Mouse (Mus musculus) forebrain, embryonic 16.5 days (tissue): ENCODE data around the gene Itga3. TPM values are rescaled to one million over a fixed set of nuclear protein-coding genes. Genes with fewer than 3 reads are reported as not detected.
A peak's percentile ranks its signal among the peaks of the same experiment; 100 is the strongest.

Source experiments
- ATAC-seq: fragments of 200-750 bp; cut with Nextera tagmentation; 2 replicates; pipeline ENCODE4 v1.8.0; 2017; ENCODE audit warnings: mild to moderate bottlenecking, moderate library complexity
- H3K27ac ChIP-seq: fragments of 300-500 bp; sonication (generic); 2 replicates; pipeline ENCODE4 v1.5.1; 2014; ENCODE audit warnings: low read length, control low read depth
- H3K27me3 ChIP-seq: fragments of 300-500 bp; sonication (generic); replicated peaks from 2 replicates; pipeline ENCODE4 v1.6.1; 2014; ENCODE audit warnings: low read length; ENCODE audit not compliant: control insufficient read depth, insufficient read depth
- H3K36me3 ChIP-seq: fragments of 300-500 bp; sonication (generic); 2 replicates; pipeline ENCODE4 v1.6.1; 2014; ENCODE audit not compliant: control insufficient read depth, insufficient read depth
- H3K4me1 ChIP-seq: fragments of 300-500 bp; sonication (generic); replicated peaks from 2 replicates; pipeline ENCODE4 v1.6.1; 2014; ENCODE audit warnings: low read length; ENCODE audit not compliant: control insufficient read depth, insufficient read depth
- H3K4me2 ChIP-seq: fragments of 300-500 bp; sonication (generic); 2 replicates; pipeline ENCODE4 v1.6.1; 2014; ENCODE audit warnings: mild to moderate bottlenecking, low read length, control low read depth
- H3K4me3 ChIP-seq: fragments of 300-500 bp; sonication (generic); replicated peaks from 2 replicates; pipeline ENCODE4 v1.5.1; 2014; ENCODE audit warnings: mild to moderate bottlenecking, low read length, control low read depth
- H3K9ac ChIP-seq: fragments of 300-500 bp; sonication (generic); replicated peaks from 2 replicates; pipeline ENCODE4 v1.6.1; 2014; ENCODE audit warnings: low read depth, low read length, control low read depth
- H3K9me3 ChIP-seq: fragments of 300-500 bp; sonication (generic); 2 replicates; pipeline ENCODE4 v1.6.1; 2016; ENCODE audit warnings: low read length; ENCODE audit not compliant: control insufficient read depth
- WGBS: fragments of 180-500 bp; shearing (Covaris S2); extraction: QIAGEN DNeasy Blood & Tissue Kit; methylation state at CpG from one replicate; pipeline ENCODE4 v1.1.7; 2014; 5-methylcytosine and 5-hydroxymethylcytosine counted together
- polyA plus RNA-seq: library from polyadenylated mRNA; unstranded; fragments of >200 nt; fragmentation: Nextera tagmentation; extraction: Ambion mirVana; gene quantifications from 2 replicates; pipeline ENCODE4 v1.2.1, GENCODE M21; 2015

Itga3 gene
- polyA plus RNA-seq, 1 experiment from 2014 or later = 8.5 TPM

DNA sequence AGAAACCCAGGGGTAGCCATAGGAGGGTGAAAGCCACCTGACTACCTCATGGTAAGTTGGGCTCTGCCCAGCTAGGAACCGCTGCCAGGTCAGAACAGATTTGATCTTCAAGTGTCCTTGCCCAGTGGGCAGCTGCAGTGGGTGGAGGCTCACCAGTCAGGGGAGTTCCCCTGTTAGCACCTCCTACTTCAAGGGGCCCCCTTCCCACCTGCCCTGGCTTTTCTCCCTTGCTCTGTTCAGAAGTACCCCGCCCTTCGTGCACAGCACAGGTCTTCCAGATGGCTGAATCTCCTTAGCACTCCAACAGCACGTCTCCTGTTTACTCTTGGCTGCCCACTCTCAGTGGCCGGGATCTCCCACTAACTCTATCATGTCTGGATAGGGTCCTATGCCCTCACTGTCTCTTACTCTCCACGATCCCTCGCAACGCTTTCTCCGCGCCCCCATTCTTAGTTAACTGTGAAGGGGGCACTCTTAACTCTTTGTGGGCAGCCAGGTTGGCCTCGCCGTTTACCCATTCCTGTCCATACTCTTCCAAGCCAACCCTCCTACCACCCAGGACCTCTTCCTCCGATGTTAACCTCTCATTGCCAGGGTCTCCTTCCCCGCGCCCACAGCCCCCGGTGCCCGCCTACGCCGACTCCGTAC, 36.0 kb downstream of the Itga3 start:
- Histone ChIP-seq H3K27ac (peak overlapping the region; percentile 71), H3K4me2 (peak overlapping the region; percentile 92), H3K9ac (peak overlapping the region; percentile 65), H3K36me3 (no peaks in the 10 kb centered on the region), H3K4me3 (peak overlapping the region; percentile 89), H3K4me1 (peaks cover 22% of the 10 kb centered on the region), H3K9me3 (no peaks in the 10 kb centered on the region), H3K27me3 (no peaks in the 10 kb centered on the region)
- peak; percentile 5; the same call in 1 of the 2 replicates for ATAC-seq
- WGBS = under 1% methylated on average over 20 of the region's 20 CpGs

- Histone ChIP-seq H3K27me3 (no peaks in the 10 kb centered on the region), H3K27ac (no peak overlapping the region), H3K9ac (no peak overlapping the region), H3K4me3 (no peak overlapping the region), H3K9me3 (no peaks in the 10 kb centered on the region), H3K4me1 (peaks cover 22% of the 10 kb centered on the region), H3K4me2 (no peak overlapping the region), H3K36me3 (no peaks in the 10 kb centered on the region)
- ATAC-seq = no peak
- WGBS = 94% methylated on average over 4 of the region's 4 CpGs
These were observed 36.8 kb downstream of the Itga3 start for GRCm38 (mm10) chr11:95039766-95040165.

- Histone ChIP-seq H3K4me2 (no peak overlapping the region), H3K9ac (no peak overlapping the region), H3K27me3 (no peaks in the 10 kb centered on the region), H3K4me3 (no peak overlapping the region), H3K36me3 (no peaks in the 10 kb centered on the region), H3K9me3 (no peaks in the 10 kb centered on the region), H3K4me1 (peaks cover 22% of the 10 kb centered on the region), H3K27ac (no peak overlapping the region)
- no peak for ATAC-seq
- WGBS = 83% methylated on average over 13 of the region's 13 CpGs
These were observed 37.6 kb downstream of the Itga3 start for GRCm38 (mm10) chr11:95038818-95039655.

GRCm38 (mm10) chr11:95038156-95038817, 38.3 kb downstream of the Itga3 start:
- H3K27me3 ChIP-seq = no peaks in the 10 kb centered on the region
- H3K9ac ChIP-seq = no peak overlapping the region
- H3K36me3 ChIP-seq = no peaks in the 10 kb centered on the region
- H3K4me1 ChIP-seq = peaks cover 22% of the 10 kb centered on the region
- ATAC-seq = no peak
- no peak overlapping the region for H3K4me2 ChIP-seq
- H3K9me3 ChIP-seq = no peaks in the 10 kb centered on the region
- 58% methylated on average over 14 of the region's 14 CpGs for WGBS
- no peak overlapping the region for H3K27ac ChIP-seq
- H3K4me3 ChIP-seq = no peak overlapping the region

- no peaks in the 10 kb centered on the region for H3K9me3 ChIP-seq
- 48% methylated on average over 6 of the region's 6 CpGs for WGBS
- no peak overlapping the region for H3K4me2 ChIP-seq
- H3K9ac ChIP-seq = no peak overlapping the region
- H3K27ac ChIP-seq = peak overlapping the region; percentile 21; the same call in 1 of the 2 replicates
- peaks cover 22% of the 10 kb centered on the region for H3K4me1 ChIP-seq
- H3K27me3 ChIP-seq = no peaks in the 10 kb centered on the region
- ATAC-seq = no peak
- no peak overlapping the region for H3K4me3 ChIP-seq
- no peaks in the 10 kb centered on the region for H3K36me3 ChIP-seq
These were observed 39.3 kb downstream of the Itga3 start for GRCm38 (mm10) chr11:95037306-95037705.

GRCm38 (mm10) chr11:95036521-95036920, 40.1 kb downstream of the Itga3 start:
- Histone ChIP-seq H3K27ac (no peak overlapping the region), H3K36me3 (no peaks in the 10 kb centered on the region), H3K4me3 (no peak overlapping the region), H3K9me3 (no peaks in the 10 kb centered on the region), H3K4me1 (peaks cover 16% of the 10 kb centered on the region), H3K4me2 (no peak overlapping the region), H3K9ac (no peak overlapping the region), H3K27me3 (no peaks in the 10 kb centered on the region)
- no peak for ATAC-seq
- WGBS = 94% methylated on average over 5 of the region's 5 CpGs

DNA sequence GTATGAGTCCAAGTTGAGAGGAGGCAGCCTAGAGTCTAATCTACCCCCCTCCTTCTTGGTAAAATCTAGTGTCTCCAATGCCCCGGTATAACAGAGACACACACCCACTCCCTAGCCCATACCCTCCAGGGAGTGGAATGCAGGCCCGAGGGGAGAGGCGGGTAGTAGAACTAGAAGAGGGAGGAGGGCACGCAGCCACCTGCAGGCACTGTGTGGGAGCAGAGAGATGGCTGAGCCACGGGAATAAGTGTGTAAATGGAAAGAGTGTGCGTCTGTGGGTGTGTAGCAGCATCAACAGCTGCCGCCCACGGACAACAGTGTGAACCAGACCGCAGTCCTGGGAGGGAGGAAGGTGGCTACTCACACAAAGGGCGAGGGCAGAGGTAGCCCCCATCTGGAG, 41.7 kb downstream of the Itga3 start:
- Histone ChIP-seq H3K9ac (no peak overlapping the region), H3K9me3 (no peaks in the 10 kb centered on the region), H3K4me3 (no peak overlapping the region), H3K4me1 (peaks cover 6% of the 10 kb centered on the region; the same call in 1 of the 2 replicates), H3K27me3 (no peaks in the 10 kb centered on the region), H3K36me3 (no peaks in the 10 kb centered on the region), H3K4me2 (no peak overlapping the region), H3K27ac (no peak overlapping the region)
- no peak for ATAC-seq
- WGBS = 70% methylated on average over 10 of the region's 10 CpGs

- Histone ChIP-seq H3K27ac (no peak overlapping the region), H3K9ac (no peak overlapping the region), H3K4me3 (no peak overlapping the region), H3K4me1 (peaks cover 4% of the 10 kb centered on the region), H3K36me3 (no peaks in the 10 kb centered on the region), H3K9me3 (no peaks in the 10 kb centered on the region), H3K4me2 (no peak overlapping the region), H3K27me3 (no peaks in the 10 kb centered on the region)
- ATAC-seq = no peak
- WGBS = 81% methylated on average over 14 of the region's 14 CpGs
These were observed 43.0 kb downstream of the Itga3 start for GRCm38 (mm10) chr11:95033617-95034016.

DNA sequence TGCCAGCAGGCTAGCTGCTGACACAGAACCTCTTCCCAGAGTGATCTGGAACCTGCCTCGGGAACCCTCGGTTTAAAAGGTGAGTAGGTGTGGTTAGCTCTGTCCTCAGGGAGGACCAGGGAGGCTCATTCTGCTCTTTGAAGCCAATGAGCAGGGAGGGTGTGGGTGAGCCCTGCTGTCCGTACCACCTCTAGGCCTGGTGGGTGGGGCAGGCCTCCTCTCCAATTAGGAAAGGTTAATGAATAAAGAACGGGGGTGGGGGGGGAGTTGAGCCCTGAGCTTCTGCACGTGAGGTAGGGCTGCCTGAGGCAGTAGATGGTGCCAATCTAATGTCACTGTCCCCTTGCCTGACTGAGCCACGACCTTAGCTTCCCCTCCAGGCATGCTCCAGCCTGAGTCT, 43.7 kb downstream of the Itga3 start:
- ATAC-seq = no peak
- Histone ChIP-seq H3K4me2 (no peak overlapping the region), H3K4me3 (no peak overlapping the region), H3K9ac (no peak overlapping the region), H3K27ac (no peak overlapping the region), H3K9me3 (no peaks in the 10 kb centered on the region), H3K27me3 (no peaks in the 10 kb centered on the region), H3K4me1 (peaks cover 8% of the 10 kb centered on the region), H3K36me3 (no peaks in the 10 kb centered on the region)
- WGBS = 28% methylated on average over 6 of the region's 6 CpGs
